Mouse (Mus musculus) embryo, embryonic 11 days (tissue): ENCODE data around the gene Mgat5.
A peak's percentile ranks its signal among the peaks of the same experiment; 100 is the strongest.

ENCODE experiments used
- DNase-seq: peaks from one replicate; pipeline ENCODE4 v3.0.0-alpha.2; 2015

The Mgat5 gene

DNA sequence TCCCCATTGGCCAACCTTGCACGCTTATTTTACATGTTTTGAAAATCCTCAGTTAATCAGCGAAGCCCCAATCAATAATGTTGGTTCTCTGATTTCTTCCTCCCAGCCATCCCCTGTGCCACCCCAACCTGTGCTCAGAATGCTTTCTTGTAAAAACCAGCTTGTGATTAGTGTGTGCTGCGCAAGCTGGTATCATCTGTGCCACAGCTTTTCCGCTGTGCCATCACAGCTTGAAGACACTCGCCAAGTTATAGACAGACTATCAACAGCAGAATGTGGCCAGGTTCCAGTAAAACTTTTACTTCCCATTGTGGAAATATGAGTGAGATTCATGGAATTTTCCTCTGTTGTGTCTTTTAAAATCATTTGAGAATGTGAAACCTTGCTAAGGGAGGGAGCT lies 190.9 kb downstream of the Mgat5 start:
- no peak for DNase-seq

DNA sequence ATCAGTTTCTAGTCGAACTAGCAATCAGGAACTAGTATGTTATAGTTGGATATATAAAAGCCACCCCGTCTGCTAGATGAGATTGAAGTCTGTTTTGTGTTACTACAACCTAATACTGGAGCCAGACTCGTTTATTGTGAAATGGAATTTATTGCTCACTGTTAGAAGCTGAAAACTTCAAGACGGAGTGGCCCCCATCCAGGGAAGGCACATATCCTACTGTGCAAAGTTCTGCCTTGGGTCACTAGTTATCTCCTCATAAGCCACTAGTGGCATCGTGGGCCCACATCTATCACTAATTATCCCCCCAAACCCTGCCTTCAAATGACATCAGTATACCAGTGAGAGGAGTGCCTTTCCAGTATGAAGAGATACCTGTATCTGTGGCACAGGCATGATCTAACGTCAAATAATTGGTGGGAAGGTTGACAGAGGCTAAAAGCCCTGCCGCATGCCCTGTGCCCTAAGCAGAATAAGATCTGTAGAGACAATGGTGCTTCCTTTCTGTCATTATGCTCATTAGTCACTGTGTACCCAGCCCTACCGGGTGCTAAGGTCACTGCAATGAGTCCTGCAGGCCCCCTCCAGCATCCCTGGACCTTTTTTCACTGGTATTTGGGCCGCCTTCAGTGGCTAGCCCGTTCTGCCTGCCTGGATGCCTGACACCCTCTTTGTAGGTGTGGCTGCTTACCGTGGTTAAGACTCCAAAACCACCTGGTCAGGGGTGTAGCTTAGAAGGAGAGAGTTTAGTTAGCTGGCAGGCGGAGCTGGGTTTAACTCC lies 191.9 kb downstream of the Mgat5 start:
- no peak for DNase-seq

DNA sequence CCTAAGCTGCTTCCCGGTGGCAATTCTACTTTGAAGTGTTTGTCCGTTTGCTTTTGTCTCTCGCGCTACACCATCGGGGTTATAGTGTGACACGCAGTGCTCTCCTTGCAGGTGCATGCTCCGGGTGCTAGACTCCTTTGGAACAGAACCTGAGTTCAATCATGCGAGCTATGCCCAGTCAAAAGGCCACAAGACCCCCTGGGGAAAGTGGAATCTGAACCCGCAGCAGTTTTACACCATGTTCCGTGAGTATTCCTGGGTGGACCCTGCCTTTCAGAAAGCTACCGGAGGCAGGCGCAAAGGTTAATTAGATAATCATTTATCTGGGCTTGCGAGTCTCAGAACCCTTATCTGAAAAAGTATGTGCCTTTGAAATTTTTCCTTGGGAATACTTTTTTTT lies 192.6 kb downstream of the Mgat5 start:
- no peak for DNase-seq

DNA sequence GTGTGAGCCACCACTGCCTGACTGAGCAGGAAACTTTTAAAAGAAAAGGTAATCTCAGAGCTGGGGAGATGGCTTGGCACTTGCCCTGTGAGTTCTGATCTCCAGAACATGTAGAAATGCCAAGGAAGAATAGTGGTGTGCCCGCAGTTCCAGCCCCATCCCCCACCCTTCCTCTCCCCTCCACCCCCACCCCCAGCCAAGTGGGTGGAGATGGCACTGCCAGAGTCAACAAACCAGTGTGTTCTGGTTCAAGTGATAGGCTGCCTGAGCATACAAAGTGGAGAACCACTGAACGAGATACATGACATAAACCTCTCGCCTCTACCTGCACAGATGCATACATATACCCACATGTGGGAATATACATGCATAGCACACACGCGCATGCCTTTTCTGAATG lies 193.4 kb downstream of the Mgat5 start:
- DNase-seq, result no peak

DNA sequence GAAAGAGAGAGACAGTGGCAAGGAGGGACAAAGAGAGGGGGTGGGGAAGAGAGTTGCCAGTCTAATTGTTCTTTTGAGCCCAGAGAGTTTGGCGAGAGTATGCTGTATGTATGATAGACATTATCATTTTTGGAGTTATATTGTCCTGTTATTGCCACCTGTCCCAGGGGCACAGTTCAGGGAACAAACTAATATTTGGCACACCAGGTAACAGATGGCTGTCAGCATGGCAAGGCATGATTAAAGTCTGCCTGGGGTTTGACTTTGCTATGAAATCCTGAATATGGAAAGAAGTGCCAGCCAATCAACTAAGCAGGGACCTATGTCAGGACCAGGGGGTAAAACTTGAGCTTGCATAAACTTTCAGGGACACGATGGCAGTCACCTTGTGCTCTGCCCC lies 195.4 kb downstream of the Mgat5 start:
- no peak for DNase-seq

DNA sequence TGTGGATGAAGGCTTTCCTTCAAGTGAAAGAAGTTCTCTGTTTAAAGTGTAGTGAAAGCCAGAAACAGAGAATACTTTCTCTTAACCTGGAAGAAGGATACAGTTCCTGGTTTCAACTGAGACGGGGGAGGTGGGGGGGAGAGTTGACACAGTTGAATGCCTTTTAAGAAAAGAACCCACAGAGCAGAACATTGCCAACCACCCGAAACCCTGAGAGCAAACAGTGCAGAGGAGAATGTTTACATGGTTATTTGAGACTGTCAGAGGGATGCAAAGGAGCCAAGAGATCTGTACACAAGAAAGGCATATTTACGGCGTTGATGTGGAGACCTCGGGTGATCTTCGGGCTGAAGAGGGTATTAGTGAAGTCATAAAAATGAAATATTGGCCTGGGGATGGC lies 195.9 kb downstream of the Mgat5 start:
- peak; percentile 33 for DNase-seq

DNA sequence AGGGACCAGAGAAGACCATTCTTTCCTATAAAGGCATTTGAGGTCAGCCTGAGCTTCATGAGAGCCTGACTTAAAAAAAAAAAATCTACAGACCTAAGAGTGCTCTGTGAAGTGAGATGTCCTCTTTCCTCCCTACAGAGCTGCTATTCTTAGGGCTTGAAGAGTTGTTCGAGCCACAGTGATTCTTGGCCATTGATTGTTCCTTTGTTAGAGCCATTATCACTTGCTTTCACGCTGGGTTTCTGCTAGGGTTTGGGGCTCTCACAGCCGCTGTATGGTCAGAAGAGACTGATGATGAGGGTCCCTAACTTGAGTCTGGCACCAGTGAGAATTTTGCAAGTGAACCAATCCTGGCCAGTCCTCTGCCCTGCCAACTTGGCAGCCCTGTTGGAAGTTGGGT lies 199.8 kb downstream of the Mgat5 start:
- no peak for DNase-seq

DNA sequence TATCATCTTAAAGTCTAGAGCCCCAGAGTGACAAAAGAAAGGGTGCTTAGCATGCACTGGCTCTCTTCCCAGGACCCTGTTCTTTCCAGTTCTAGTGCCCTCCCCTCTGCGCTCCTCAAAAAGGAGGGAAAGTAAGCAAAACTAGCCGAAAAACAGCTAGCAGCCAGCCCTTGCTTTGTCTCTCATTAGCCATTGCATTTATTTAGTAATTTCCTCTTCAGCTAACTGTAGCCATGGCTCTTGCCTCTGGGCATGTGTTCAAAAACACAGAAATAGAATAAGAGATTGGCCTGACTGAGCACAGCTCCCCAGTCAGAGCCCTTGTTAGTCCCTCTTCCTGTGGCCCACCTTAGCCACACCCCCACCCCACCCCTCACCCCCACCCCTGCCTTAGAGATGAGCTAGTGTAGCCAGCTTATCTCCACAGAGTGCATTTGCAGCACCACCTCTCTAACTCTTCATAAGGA lies 204.2 kb downstream of the Mgat5 start:
- no peak for DNase-seq

DNA sequence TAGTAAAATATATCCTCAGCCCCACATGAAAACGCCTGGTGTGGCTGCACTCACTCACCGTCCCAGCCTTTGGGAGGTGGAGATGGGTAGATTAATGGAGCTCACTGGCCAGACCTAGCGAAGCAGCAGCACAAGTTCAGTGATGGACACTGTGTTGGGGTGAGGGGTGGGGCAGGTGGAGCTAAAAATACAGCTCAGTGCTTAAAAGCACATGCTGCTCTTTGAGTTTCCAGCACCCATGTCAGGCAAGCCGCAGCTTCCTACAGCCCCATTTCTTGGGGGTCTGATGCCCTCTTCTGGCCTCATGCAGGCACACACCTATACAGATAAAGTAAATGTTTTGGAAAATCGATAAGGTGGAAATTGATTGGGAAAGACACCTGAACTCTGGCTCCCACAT lies 204.7 kb downstream of the Mgat5 start:
- DNase-seq, result peak; percentile 60

DNA sequence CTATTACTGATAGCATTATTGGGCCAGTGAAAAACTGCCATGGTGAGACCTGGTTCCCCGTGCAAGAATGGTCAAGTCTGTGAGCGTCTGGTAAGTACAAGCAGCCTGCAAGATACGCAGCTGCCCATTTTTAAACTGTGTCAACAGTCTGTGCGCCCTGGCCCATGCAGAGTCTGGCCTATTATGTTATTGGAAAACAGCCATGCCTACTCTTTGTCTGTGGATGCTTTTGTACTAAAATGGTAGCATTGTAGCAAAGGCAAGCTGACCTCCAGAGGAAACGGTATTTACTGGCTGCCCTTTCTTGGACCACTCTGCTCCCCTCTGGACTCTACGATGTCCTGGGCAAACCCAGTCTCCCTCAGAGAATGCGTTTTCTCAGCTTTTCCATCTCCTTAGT lies 209.7 kb downstream of the Mgat5 start:
- no peak for DNase-seq

DNA sequence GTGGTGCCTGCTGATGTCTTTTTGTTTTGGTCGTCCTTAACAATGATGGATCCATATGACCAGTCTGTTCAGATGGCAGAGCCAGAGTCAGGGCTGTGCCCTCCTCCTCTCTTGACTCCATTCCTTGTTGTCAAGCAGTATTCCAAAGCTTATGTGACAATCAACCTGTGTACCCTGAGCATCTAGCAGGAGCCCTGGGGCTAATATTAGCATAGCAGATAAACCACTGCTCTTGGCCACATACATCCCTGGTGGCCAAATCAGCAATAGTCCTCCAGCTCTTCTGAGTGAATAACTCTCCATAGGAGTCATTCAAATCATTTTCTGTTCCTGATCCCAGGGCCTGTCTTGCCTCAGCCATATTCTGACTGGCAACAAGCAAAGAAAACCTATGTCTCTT lies 211.1 kb downstream of the Mgat5 start:
- no peak for DNase-seq

DNA sequence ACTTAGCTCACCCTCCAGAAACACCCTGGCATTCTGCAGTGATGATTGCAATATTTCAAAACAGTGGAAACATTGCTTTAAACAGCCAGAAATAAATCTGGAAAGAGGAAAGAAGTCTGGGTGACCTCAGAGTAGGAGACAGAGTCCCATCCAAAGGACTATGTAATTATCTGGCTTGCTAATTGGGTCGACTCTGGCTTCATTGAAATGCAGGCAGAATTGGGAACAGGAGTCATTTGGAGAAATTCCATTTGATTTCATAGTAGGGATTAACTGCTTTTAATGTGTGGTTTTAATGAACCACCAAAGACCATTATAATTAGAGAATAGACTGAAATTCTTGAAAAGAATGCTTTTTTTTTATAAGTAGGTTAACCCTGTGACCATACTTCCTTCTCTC lies 212.2 kb downstream of the Mgat5 start:
- DNase-seq, result no peak

DNA sequence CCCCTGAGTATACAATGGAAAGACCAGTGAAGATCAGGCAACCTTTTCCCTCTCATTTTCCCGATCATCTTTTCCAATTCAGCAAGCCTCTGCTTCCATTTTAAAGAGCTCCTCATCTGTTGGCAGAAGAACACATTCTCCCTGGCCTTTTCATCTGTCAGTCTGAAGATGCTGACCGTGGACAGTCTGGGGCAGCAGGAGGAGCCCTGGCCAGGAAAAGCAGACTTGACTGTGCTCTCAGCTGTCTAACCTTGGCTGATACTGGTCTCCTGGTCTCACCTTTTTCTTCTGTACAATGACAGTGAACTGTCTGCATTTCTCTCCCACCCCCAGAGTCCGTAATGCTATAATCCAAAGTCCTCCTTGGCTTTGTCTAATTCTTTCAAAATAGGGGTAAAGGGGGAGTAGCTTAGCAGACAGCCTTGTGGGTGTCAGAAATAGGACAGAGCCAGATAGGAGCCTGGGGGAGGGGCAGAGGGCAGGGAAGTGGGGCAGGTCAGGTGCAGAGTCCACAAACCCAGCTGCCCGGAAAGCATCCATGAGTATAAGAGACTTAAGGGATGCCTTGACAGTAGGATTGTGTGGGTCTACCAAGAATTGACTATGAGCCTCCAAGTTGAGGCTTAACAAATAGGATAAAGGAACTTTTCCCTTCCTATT lies 214.2 kb downstream of the Mgat5 start:
- DNase-seq, result no peak

DNA sequence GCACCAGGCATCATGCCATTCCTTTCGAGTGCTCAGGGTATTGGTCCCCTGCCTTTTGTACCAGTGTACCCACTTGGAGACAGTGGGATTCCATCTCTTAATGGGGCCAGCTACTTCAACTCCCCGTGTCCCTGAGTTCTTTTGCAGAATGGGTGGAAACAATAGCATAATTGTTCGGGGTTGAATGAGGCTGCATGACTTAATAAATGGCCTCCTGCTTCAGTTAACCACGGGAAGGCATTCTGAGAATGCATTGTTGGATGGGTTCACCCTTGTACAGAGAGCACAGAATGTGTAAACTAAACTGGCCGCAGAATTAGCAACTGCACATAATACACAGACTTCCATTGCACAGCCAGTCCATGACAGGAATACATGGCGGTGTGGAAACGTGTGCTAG lies 214.8 kb downstream of the Mgat5 start:
- DNase-seq, result no peak

DNA sequence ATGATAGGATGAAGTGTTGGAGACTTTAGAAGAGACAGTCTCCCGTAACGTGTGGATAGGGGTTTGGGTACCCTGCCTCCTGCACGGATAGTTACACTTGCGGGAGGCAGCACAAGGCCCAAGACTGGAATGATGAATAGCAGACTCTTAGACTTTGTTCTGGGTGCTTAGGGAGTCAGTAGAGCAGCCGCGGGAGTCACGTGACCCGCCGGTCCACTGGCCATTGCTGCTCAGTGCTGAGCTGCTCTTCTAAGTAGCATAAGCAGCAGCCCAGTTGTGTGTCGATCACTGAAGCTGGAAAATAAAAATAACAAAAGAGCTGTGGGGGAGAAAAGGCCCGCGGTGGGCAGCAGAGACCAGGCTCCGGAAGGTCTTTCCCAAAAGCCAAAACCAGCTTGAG lies 215.6 kb downstream of the Mgat5 start:
- DNase-seq, result no peak

DNA sequence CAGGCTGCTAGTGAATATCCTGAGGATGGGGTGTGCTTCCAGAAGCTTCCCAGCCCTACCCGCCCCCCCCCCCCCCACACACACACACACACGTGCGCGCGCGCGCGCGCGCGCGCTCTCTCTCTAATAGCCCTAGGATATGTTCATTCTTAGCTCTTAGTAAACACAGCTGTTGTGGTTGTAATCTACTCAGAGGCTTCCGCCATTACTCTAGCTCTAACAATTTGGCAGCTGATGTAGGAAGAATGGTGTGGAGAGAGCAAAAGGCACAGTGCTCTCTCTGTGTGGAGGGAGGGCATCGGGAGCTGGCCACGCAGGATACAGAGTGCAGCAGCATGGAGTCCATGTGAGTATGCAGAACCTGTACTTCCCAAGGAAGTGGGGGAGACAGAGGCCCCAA lies 216.0 kb downstream of the Mgat5 start:
- no peak for DNase-seq

DNA sequence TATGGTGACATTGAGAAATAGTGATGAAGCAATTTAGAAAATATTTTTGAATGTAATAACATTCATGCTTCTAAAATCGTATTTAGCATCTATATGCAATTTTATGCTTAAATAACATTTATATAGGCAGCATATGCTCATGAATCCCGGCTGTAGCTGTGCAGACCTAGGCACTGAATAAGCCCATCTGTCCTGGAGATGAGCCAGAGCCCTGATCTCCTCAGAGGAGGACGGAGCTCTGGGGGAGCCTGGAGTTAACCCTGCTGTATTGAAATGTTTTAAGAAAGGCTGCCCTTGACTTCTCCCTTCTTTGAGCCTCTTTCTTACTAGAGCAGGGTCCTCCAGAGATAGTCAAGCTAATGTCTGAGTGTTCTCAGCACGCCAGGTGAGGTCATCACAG lies 217.8 kb downstream of the Mgat5 start:
- DNase-seq, result no peak

DNA sequence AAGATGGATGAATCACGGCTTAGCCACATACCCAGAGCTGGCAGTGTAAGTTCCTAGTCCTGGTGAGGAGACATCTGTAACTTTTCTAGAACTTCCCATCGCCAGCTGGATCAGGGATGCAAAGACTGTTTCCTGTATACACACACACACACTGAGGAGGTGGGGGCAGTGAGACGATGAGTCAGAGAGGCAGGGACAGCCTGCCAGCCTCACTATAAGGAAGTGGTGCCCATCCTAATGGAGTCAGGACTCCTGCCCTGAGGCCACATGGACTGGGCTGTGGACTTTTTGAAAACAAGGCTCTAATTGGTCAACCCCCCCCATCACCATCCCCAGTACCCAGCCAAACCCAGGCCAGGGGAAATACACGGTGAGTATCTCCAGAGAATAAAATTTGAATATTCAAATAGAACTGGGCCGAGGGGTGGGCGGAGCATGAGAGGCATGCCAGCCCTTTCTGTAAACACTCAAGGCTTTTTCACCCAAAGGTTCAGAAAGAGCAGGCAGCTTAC lies 220.3 kb downstream of the Mgat5 start:
- no peak for DNase-seq

DNA sequence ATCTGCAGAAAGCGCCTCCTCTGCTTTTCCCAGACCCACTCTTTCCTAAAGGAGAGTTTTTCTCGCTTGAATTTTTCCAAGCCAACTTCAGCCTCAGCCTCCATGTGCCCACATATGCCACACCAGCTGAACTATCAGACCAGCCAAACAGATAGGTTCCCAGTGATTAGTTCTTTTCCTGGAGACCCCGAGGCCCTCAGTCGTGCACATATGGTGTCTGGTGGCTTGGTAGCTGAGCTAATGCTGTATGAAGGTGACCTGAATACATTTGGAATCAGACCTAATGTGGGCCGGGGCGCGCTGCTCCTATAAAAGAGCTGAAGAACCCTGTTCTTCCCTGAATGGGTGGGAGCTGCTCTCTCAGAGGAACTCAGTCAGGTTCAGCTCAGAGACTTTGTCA lies 225.5 kb downstream of the Mgat5 start:
- DNase-seq, result no peak

DNA sequence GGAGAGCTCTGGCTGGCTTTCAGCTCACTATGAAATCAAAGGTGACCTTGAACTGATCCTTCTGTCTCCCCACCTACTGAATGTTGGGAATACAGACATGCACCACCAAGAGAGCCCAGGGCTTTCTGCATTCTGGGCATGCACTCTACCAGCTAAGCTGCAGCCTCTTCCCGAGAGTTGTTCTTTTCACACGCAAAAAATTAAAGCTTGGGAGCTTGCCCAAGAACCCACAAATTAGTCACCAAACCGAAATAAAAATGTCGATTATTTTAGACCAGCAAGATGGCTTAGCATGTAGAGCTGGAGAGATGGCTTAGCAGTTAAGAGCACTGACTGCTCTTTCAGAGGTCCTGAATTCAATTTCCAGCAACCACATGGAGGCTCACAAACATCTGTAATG lies 230.0 kb downstream of the Mgat5 start:
- no peak for DNase-seq

DNA sequence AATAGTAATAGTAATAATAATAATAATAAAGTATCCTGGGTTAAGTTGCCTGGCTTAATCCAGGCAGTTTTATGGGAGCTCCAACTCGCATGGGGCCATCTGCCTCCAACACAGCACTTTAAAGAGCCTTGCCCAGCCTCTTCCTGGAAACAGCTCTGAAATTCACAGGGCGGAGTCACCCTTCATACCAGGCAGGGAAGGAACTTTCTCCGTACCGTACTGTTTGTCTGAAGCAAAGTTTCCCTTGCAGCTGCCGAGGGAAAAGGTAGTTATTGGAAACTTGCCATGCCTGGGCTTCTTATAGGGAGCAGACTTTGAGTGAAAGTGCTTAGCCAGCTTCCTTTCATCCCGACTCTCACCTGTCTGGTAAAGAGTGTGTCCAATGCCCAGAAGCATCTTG lies 232.3 kb downstream of the Mgat5 start:
- no peak for DNase-seq

DNA sequence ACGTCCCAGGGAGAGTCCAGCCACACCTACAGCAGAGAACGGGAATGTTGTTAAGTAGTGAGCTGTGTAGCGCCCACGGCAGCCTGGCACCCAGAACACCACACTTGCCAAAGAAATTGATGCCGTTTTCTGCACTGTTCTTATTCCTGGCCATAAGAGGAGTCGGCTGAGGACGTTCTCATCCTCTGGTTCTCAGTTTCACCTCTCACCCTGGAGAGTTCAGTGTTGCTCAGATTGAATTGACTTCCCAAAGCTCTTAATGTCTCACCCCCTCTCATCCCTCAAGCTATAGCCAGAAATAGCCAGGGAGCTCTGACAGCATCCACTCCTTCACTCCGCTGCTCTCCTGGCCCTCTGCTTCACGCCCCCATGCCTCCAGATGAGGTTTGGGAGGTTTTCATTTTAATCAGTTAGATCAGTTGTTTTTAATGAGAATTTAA lies 234.7 kb downstream of the Mgat5 start:
- no peak for DNase-seq

DNA sequence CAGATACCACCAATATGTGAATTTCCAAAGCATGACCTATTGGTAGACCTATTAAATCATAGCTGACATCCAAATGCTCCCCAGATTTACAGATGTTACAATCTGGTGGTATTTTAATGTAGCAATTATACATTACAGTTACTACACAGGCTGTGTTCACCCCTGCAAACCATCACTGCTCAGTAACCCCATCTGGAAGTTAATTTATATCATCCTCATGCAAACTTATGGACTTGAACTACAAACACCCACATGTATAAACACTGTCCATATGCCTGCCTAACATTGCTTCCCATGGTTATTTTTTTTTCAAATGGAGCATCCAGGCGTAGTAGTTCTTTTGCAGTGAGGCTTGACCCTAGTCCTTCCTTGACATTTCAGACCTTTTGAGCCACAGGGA lies 236.2 kb downstream of the Mgat5 start:
- no peak for DNase-seq

DNA sequence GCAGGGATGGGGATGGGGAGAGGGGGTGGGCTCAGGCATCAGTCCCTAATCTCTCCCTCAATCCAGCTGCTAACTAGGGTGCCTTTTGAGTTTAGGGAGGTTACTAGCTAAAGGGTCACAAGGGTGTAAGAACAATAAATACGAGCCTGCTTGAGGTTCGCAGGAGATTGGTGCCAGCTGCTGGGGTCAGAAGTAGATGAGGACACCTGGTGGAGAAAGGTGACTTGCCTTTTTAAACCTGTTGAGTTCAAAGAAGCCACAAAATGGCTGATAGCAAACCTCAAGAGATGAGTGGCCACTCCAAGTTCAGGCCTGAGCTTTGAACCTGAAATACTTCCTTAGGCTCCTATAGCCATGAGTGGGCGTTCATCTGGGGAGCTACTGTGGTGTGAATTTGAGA lies 236.9 kb downstream of the Mgat5 start:
- no peak for DNase-seq
